Mouse (Mus musculus) embryonic facial prominence, embryonic 11.5 days (tissue): ENCODE data around the gene BC048403. TPM values are rescaled to one million over a fixed set of nuclear protein-coding genes. Genes with fewer than 3 reads are reported as not detected.

ENCODE experiments used
- ATAC-seq: fragments of 200-750 bp; cut with Nextera tagmentation; replicated peaks from 2 replicates; pipeline ENCODE4 v1.8.0; 2017; ENCODE audit warnings: low read depth; ENCODE audit not compliant: insufficient number of reproducible peaks, low FRiP score, low TSS enrichment
- DNase-seq: peaks from one replicate; pipeline ENCODE4 v3.0.0-alpha.2; 2015; ENCODE audit warnings: low spot score
- H3K27ac ChIP-seq: fragments of 300-500 bp; sonication (generic); replicated peaks from 2 replicates; pipeline ENCODE4 v1.5.1; 2014; ENCODE audit warnings: mild to moderate bottlenecking, low read depth, low read length, control low read depth
- H3K27me3 ChIP-seq: fragments of 300-500 bp; sonication (generic); 2 replicates; pipeline ENCODE4 v1.6.1; 2014; ENCODE audit warnings: mild to moderate bottlenecking, low read length, moderate library complexity, mixed read lengths; ENCODE audit not compliant: control insufficient read depth, insufficient read depth
- H3K36me3 ChIP-seq: fragments of 300-500 bp; sonication (generic); replicated peaks from 2 replicates; pipeline ENCODE4 v1.6.1; 2014; ENCODE audit warnings: low read depth, mild to moderate bottlenecking, low read length, moderate library complexity, mixed read lengths; ENCODE audit not compliant: control insufficient read depth, insufficient read depth
- H3K4me1 ChIP-seq: fragments of 300-500 bp; sonication (generic); 2 replicates; pipeline ENCODE4 v1.6.1; 2014; ENCODE audit warnings: low read length, mixed read lengths; ENCODE audit not compliant: control insufficient read depth, insufficient read depth
- H3K4me2 ChIP-seq: fragments of 300-500 bp; sonication (generic); 2 replicates; pipeline ENCODE4 v1.6.1; 2014; ENCODE audit warnings: low read depth, mild to moderate bottlenecking, control low read depth, low read length, moderate library complexity
- H3K4me3 ChIP-seq: fragments of 300-500 bp; sonication (generic); 2 replicates; pipeline ENCODE4 v1.5.1; 2014; ENCODE audit warnings: low read depth, low read length, control low read depth
- H3K9ac ChIP-seq: fragments of 300-500 bp; sonication (generic); replicated peaks from 2 replicates; pipeline ENCODE4 v1.6.1; 2014; ENCODE audit warnings: mild to moderate bottlenecking, control low read depth, low read length
- H3K9me3 ChIP-seq: fragments of 300-500 bp; sonication (generic); replicated peaks from 2 replicates; pipeline ENCODE4 v1.6.1; 2016; ENCODE audit warnings: mild to moderate bottlenecking, low read length, inconsistent platforms, mixed read lengths; ENCODE audit not compliant: control insufficient read depth
- WGBS: fragments of 180-500 bp; shearing (Covaris S2); extraction: QIAGEN DNeasy Blood & Tissue Kit; methylation state at CpG from one replicate; pipeline ENCODE4 v1.1.7; 2014; 5-methylcytosine and 5-hydroxymethylcytosine counted together
- polyA plus RNA-seq: library from polyadenylated mRNA; unstranded; fragments of >200 nt; fragmentation: Nextera tagmentation; extraction: Ambion mirVana; gene quantifications from 2 replicates; pipeline ENCODE4 v1.2.1, GENCODE M21; 2014

The BC048403 gene
- polyA plus RNA-seq, 1 experiment from 2014 or later = 3.1 TPM

- 82% methylated on average over 3 of the region's 3 CpGs for WGBS
- Histone ChIP-seq H3K4me2 (no peak overlapping the region), H3K36me3 (no peaks in the 10 kb centered on the region), H3K9ac (no peak overlapping the region), H3K27me3 (no peaks in the 10 kb centered on the region), H3K4me1 (no peaks in the 10 kb centered on the region), H3K4me3 (no peak overlapping the region), H3K27ac (no peak overlapping the region), H3K9me3 (no peaks in the 10 kb centered on the region)
- ATAC-seq (no peak), DNase-seq (no peak)
Observed at GRCm38 (mm10) chr10:121737256-121737655, 2.5 kb upstream of the BC048403 start.

GRCm38 (mm10) chr10:121742336-121742735 is 2.6 kb downstream of the BC048403 start:
- DNase-seq (no peak), ATAC-seq (no peak)
- Histone ChIP-seq H3K9ac (no peak overlapping the region), H3K4me2 (no peak overlapping the region), H3K36me3 (no peaks in the 10 kb centered on the region), H3K9me3 (no peaks in the 10 kb centered on the region), H3K27me3 (no peaks in the 10 kb centered on the region), H3K4me3 (no peak overlapping the region), H3K27ac (no peak overlapping the region), H3K4me1 (no peaks in the 10 kb centered on the region)
- 26% methylated on average over 4 of the region's 4 CpGs for WGBS

- Histone ChIP-seq H3K27ac (no peak overlapping the region), H3K9me3 (no peaks in the 10 kb centered on the region), H3K4me3 (no peak overlapping the region), H3K27me3 (no peaks in the 10 kb centered on the region), H3K4me1 (no peaks in the 10 kb centered on the region), H3K9ac (no peak overlapping the region), H3K36me3 (no peaks in the 10 kb centered on the region), H3K4me2 (no peak overlapping the region)
- 94% methylated on average over 12 of the region's 12 CpGs for WGBS
- DNase-seq (no peak), ATAC-seq (no peak)
Observed at GRCm38 (mm10) chr10:121750175-121750574, 10.4 kb downstream of the BC048403 start.

GRCm38 (mm10) chr10:121754237-121754636 is 14.5 kb downstream of the BC048403 start:
- no peaks in the 10 kb centered on the region for H3K9me3 ChIP-seq
- no peak overlapping the region for H3K27ac ChIP-seq

GRCm38 (mm10) chr10:121755822-121756221 is 16.1 kb downstream of the BC048403 start:
- Histone ChIP-seq H3K4me2 (no peak overlapping the region), H3K4me3 (no peak overlapping the region), H3K9me3 (no peaks in the 10 kb centered on the region), H3K9ac (no peak overlapping the region), H3K27ac (no peak overlapping the region), H3K36me3 (no peaks in the 10 kb centered on the region), H3K27me3 (no peaks in the 10 kb centered on the region), H3K4me1 (no peaks in the 10 kb centered on the region)
- no peak for ATAC-seq
- WGBS = 22% methylated on average over 1 of the region's 1 CpGs
- no peak for DNase-seq

More at GRCm38 (mm10) chr10:121754237-121754636, 14.5 kb downstream of the BC048403 start:
- DNase-seq (no peak), ATAC-seq (no peak)
- 85% methylated on average over 5 of the region's 5 CpGs for WGBS
- Histone ChIP-seq H3K4me3 (no peak overlapping the region), H3K27me3 (no peaks in the 10 kb centered on the region), H3K36me3 (no peaks in the 10 kb centered on the region), H3K4me2 (no peak overlapping the region), H3K4me1 (no peaks in the 10 kb centered on the region), H3K9ac (no peak overlapping the region)

- Histone ChIP-seq H3K4me3 (no peak overlapping the region), H3K9me3 (no peaks in the 10 kb centered on the region), H3K9ac (no peak overlapping the region), H3K4me2 (no peak overlapping the region), H3K27ac (no peak overlapping the region), H3K36me3 (no peaks in the 10 kb centered on the region), H3K4me1 (no peaks in the 10 kb centered on the region), H3K27me3 (no peaks in the 10 kb centered on the region)
- 84% methylated on average over 4 of the region's 4 CpGs for whole genome bisulfite sequencing
- no peak for DNase-seq
- no peak for ATAC-seq
Observed at GRCm38 (mm10) chr10:121756677-121757076, 16.9 kb downstream of the BC048403 start.

- H3K4me2 ChIP-seq = no peak overlapping the region
- no peak overlapping the region for H3K4me3 ChIP-seq
- no peaks in the 10 kb centered on the region for H3K9me3 ChIP-seq
- WGBS = 54% methylated on average over 8 of the region's 8 CpGs
- no peaks in the 10 kb centered on the region for H3K27me3 ChIP-seq
- no peaks in the 10 kb centered on the region for H3K4me1 ChIP-seq
- H3K9ac ChIP-seq = no peak overlapping the region
- no peaks in the 10 kb centered on the region for H3K36me3 ChIP-seq
- ATAC-seq (no peak), DNase-seq (peak; percentile 31)
- H3K27ac ChIP-seq = no peak overlapping the region
Observed at GRCm38 (mm10) chr10:121759095-121759494, 19.4 kb downstream of the BC048403 start.

- no peaks in the 10 kb centered on the region for H3K27me3 ChIP-seq
Observed at GRCm38 (mm10) chr10:121762141-121762540, 22.4 kb downstream of the BC048403 start.

More at GRCm38 (mm10) chr10:121762141-121762540, 22.4 kb downstream of the BC048403 start:
- WGBS = 77% methylated on average over 9 of the region's 9 CpGs
- Histone ChIP-seq H3K27ac (no peak overlapping the region), H3K9ac (no peak overlapping the region), H3K4me3 (no peak overlapping the region), H3K4me2 (no peak overlapping the region), H3K9me3 (no peaks in the 10 kb centered on the region), H3K4me1 (no peaks in the 10 kb centered on the region), H3K36me3 (no peaks in the 10 kb centered on the region)
- no peak for DNase-seq
- ATAC-seq = no peak
